Mouse (Mus musculus) heart, adult 2 months (tissue): ENCODE data around the gene Elp6.

ENCODE experiments used
- CTCF ChIP-seq: fragments of 200-600 bp; IDR thresholded peaks from 2 replicates; pipeline ENCODE4 v1.8.1; 2022; ENCODE audit warnings: antibody characterized with exemption, mild to moderate bottlenecking, moderate library complexity
- EP300 ChIP-seq: fragments of 200-500 bp; IDR thresholded peaks from 2 replicates; pipeline ENCODE4 v1.6.1; 2011; ENCODE audit warnings: low read depth, low read length, control low read depth; ENCODE audit not compliant: insufficient read depth
- POLR2A ChIP-seq: fragments of 200-500 bp; IDR thresholded peaks from 2 replicates; pipeline ENCODE4 v1.6.1; 2011; ENCODE audit warnings: mild to moderate bottlenecking, low read depth, low read length, control low read depth; ENCODE audit not compliant: insufficient read depth

DNA sequence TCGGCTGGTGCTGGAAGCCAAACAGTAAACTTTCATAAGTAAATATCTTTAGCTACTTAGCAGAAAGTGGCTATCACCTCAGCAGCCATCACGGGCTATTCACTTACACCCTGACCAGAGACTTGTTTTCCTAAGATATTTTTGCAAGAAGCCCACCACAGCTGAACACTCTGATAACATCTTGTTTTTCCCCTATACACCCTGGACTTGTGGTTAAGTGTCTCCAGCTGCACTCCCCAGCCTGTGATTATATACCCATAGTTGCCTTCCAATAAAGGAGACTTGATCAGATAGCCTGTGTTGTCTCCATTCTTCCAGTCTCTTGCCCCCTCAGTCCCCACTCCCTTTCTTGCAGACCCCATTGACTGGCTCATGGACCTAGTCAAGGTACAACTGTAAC, 23.2 kb downstream of the Elp6 start:
- no peak for TF ChIP-seq CTCF
- no peak for TF ChIP-seq EP300
- no peak for TF ChIP-seq POLR2A
